Mouse (Mus musculus): ENCODE measurements around the gene Grk5. TPM values are rescaled to one million over a fixed set of nuclear protein-coding genes. Genes with fewer than 3 reads are reported as not detected.

Gene Grk5
- polyA plus RNA-seq, 1 experiment: 1.3 TPM

GRCm38 (mm10) chr19:61110184-61110583, 220.6 kb downstream of the Grk5 start:
- TF ChIP-seq POLR2A (IDR thresholded peaks at IDR 0.05; ENCODE audit: insufficient read depth, low read length) (no peak), CTCF (IDR thresholded peaks at IDR 0.05; ENCODE audit: low read depth, low read length) (no peak), EP300 (IDR thresholded peaks at IDR 0.05; ENCODE audit: insufficient read depth, low read depth, low read length) (no peak)
- no peak overlapping the region for H3K27ac ChIP-seq (ENCODE audit: insufficient read depth, low read length)
- no peaks in the 10 kb centered on the region for H3K36me3 ChIP-seq (ENCODE audit: control insufficient read depth, insufficient read depth, low read length, poor library complexity, severe bottlenecking)
- no peaks in the 10 kb centered on the region for H3K27me3 ChIP-seq (ENCODE audit: control insufficient read depth, insufficient read depth, low read length, poor library complexity, severe bottlenecking)
- H3K9ac ChIP-seq (ENCODE audit: low read depth, poor library complexity, severe bottlenecking): no peak overlapping the region
- H3K9me3 ChIP-seq (replicated peaks; ENCODE audit: control insufficient read depth, insufficient read depth, low read length, poor library complexity, severe bottlenecking): no peaks in the 10 kb centered on the region
- no peak overlapping the region for H3K4me3 ChIP-seq (ENCODE audit: low read depth, low read length)
- H3K4me1 ChIP-seq (ENCODE audit: control insufficient read depth, insufficient read depth, low read length): no peaks in the 10 kb centered on the region

- TF ChIP-seq EP300 (IDR thresholded peaks at IDR 0.05; ENCODE audit: insufficient read depth, low read depth, low read length) (no peak), POLR2A (IDR thresholded peaks at IDR 0.05; ENCODE audit: insufficient read depth, low read length) (no peak), CTCF (IDR thresholded peaks at IDR 0.05; ENCODE audit: low read depth, low read length) (no peak)
- Histone ChIP-seq H3K9ac (ENCODE audit: low read depth, poor library complexity, severe bottlenecking) (no peak overlapping the region), H3K27ac (ENCODE audit: insufficient read depth, low read length) (no peak overlapping the region), H3K4me3 (ENCODE audit: low read depth, low read length) (no peak overlapping the region), H3K4me1 (ENCODE audit: control insufficient read depth, insufficient read depth, low read length) (no peaks in the 10 kb centered on the region), H3K27me3 (ENCODE audit: control insufficient read depth, insufficient read depth, low read length, poor library complexity, severe bottlenecking) (no peaks in the 10 kb centered on the region), H3K36me3 (ENCODE audit: control insufficient read depth, insufficient read depth, low read length, poor library complexity, severe bottlenecking) (no peaks in the 10 kb centered on the region), H3K9me3 (replicated peaks; ENCODE audit: control insufficient read depth, insufficient read depth, low read length, poor library complexity, severe bottlenecking) (no peaks in the 10 kb centered on the region)
Measured at GRCm38 (mm10) chr19:61131096-61131495, 241.5 kb downstream of the Grk5 start.

- Histone ChIP-seq H3K27me3 (ENCODE audit: control insufficient read depth, insufficient read depth, low read length, poor library complexity, severe bottlenecking) (no peaks in the 10 kb centered on the region), H3K9ac (ENCODE audit: low read depth, poor library complexity, severe bottlenecking) (no peak overlapping the region), H3K4me1 (ENCODE audit: control insufficient read depth, insufficient read depth, low read length) (no peaks in the 10 kb centered on the region), H3K9me3 (replicated peaks; ENCODE audit: control insufficient read depth, insufficient read depth, low read length, poor library complexity, severe bottlenecking) (no peaks in the 10 kb centered on the region), H3K27ac (ENCODE audit: insufficient read depth, low read length) (no peak overlapping the region), H3K36me3 (ENCODE audit: control insufficient read depth, insufficient read depth, low read length, poor library complexity, severe bottlenecking) (no peaks in the 10 kb centered on the region), H3K4me3 (ENCODE audit: low read depth, low read length) (no peak overlapping the region)
- TF ChIP-seq CTCF (IDR thresholded peaks at IDR 0.05; ENCODE audit: low read depth, low read length) (no peak), EP300 (IDR thresholded peaks at IDR 0.05; ENCODE audit: insufficient read depth, low read depth, low read length) (no peak), POLR2A (IDR thresholded peaks at IDR 0.05; ENCODE audit: insufficient read depth, low read length) (no peak)
Measured at GRCm38 (mm10) chr19:61138655-61139054, 249.1 kb downstream of the Grk5 start.

GRCm38 (mm10) chr19:61140342-61141206, 251.0 kb downstream of the Grk5 start, which contains the start of gene Zfp950:
Gene Zfp950 (minus strand): TSS chr19:61140840.
- H3K9me3 ChIP-seq (replicated peaks; ENCODE audit: control insufficient read depth, insufficient read depth, low read length, poor library complexity, severe bottlenecking): no peaks in the 10 kb centered on the region
- H3K4me1 ChIP-seq (ENCODE audit: control insufficient read depth, insufficient read depth, low read length): no peaks in the 10 kb centered on the region
- H3K27ac ChIP-seq (ENCODE audit: insufficient read depth, low read length): peak within 1 kb of the TSS; percentile 49
- peak within 1 kb of the TSS; percentile 87 for H3K4me3 ChIP-seq (ENCODE audit: low read depth, low read length)
- H3K9ac ChIP-seq (ENCODE audit: low read depth, poor library complexity, severe bottlenecking): peak within 1 kb of the TSS; percentile 27
- TF ChIP-seq POLR2A (IDR thresholded peaks at IDR 0.05; ENCODE audit: insufficient read depth, low read length): no peak
- TF ChIP-seq CTCF (IDR thresholded peaks at IDR 0.05; ENCODE audit: low read depth, low read length): no peak
- TF ChIP-seq EP300 (IDR thresholded peaks at IDR 0.05; ENCODE audit: insufficient read depth, low read depth, low read length): no peak
- H3K27me3 ChIP-seq (ENCODE audit: control insufficient read depth, insufficient read depth, low read length, poor library complexity, severe bottlenecking): no peaks in the 10 kb centered on the region
- no peaks in the 10 kb centered on the region for H3K36me3 ChIP-seq (ENCODE audit: control insufficient read depth, insufficient read depth, low read length, poor library complexity, severe bottlenecking)

GRCm38 (mm10) chr19:61141299-61141698, 251.8 kb downstream of the Grk5 start:
- H3K36me3 ChIP-seq (ENCODE audit: control insufficient read depth, insufficient read depth, low read length, poor library complexity, severe bottlenecking): no peaks in the 10 kb centered on the region
- H3K9me3 ChIP-seq (replicated peaks; ENCODE audit: control insufficient read depth, insufficient read depth, low read length, poor library complexity, severe bottlenecking): no peaks in the 10 kb centered on the region
- TF ChIP-seq EP300 (IDR thresholded peaks at IDR 0.05; ENCODE audit: insufficient read depth, low read depth, low read length) (no peak), CTCF (IDR thresholded peaks at IDR 0.05; ENCODE audit: low read depth, low read length) (no peak), POLR2A (IDR thresholded peaks at IDR 0.05; ENCODE audit: insufficient read depth, low read length) (no peak)
- no peaks in the 10 kb centered on the region; the same call in 1 of the 2 replicates for H3K27me3 ChIP-seq (ENCODE audit: control insufficient read depth, insufficient read depth, low read length, poor library complexity, severe bottlenecking)
- H3K9ac ChIP-seq (ENCODE audit: low read depth, poor library complexity, severe bottlenecking): peak overlapping the region; percentile 27
- peak overlapping the region; percentile 87 for H3K4me3 ChIP-seq (ENCODE audit: low read depth, low read length)
- no peaks in the 10 kb centered on the region for H3K4me1 ChIP-seq (ENCODE audit: control insufficient read depth, insufficient read depth, low read length)
- 0 out of 2 replicates have a peak overlapping the region, but pooled peaks have one; percentile 49 for H3K27ac ChIP-seq (ENCODE audit: insufficient read depth, low read length)

Other genes with a start within 250 kb of the Grk5 start
- gene Nanos1, start 133.8 kb upstream of the Grk5 start, polyA plus RNA-seq (2011; ENCODE audit: insufficient read depth, insufficient read length, low read depth, missing spikeins): 3.8 and 4.2 TPM in 2 replicates
- gene Eif3a, start 99.1 kb upstream of the Grk5 start, polyA plus RNA-seq (2011; ENCODE audit: insufficient read depth, insufficient read length, low read depth, missing spikeins): 435 and 454 TPM in 2 replicates
- 32.3 and 37.6 TPM in 2 replicates for gene Fam45a, start 78.2 kb upstream of the Grk5 start, polyA plus RNA-seq (2011; ENCODE audit: insufficient read depth, insufficient read length, low read depth, missing spikeins)
- gene Sfxn4, start 28.3 kb upstream of the Grk5 start, polyA plus RNA-seq (2011; ENCODE audit: insufficient read depth, insufficient read length, low read depth, missing spikeins): 1.8 and 2.8 TPM in 2 replicates
- gene Prdx3, start 15.2 kb upstream of the Grk5 start, polyA plus RNA-seq (2011; ENCODE audit: insufficient read depth, insufficient read length, low read depth, missing spikeins): 47.7 and 48.4 TPM in 2 replicates